Mouse (Mus musculus) c-Kit-positive CD71-positive TER-119-positive erythroid progenitor cells, embryonic 14.5 days (primary cell): ENCODE measurements around the gene Psg27.
"Not testable (repeated sequence)": the region's sequence is repeated elsewhere in the genome, so short reads cannot be mapped to it uniquely, and the experiment has no call there.

Source experiments
- DNase-seq: peaks from one replicate; pipeline ENCODE4 v3.0.0-alpha.2; 2013; ENCODE audit warnings: low spot score

The Psg27 gene

DNA sequence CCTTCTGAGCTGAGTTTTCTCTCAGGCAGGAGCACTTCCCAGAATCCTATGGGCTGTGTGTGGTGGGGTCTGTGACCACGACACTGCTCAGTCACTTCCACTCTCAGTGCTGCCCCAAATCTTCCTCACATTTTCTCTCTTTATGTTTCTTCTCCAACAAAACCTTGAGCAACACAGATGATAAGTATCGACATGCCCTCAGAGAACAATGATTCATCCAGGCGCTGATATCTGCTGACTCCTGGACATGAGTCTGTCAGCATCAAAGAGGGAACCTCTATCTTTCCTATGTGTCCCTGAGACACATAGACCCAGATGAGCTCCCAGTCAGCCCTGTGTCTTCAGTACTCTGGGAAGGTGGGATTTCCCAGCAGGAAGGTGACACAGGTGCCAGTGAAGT lies at the start of gene Psg27:
TSS of gene Psg27 (minus strand) at position 101 of the 400 bp plus-strand sequence.
- DNase-seq, result no peak

DNA sequence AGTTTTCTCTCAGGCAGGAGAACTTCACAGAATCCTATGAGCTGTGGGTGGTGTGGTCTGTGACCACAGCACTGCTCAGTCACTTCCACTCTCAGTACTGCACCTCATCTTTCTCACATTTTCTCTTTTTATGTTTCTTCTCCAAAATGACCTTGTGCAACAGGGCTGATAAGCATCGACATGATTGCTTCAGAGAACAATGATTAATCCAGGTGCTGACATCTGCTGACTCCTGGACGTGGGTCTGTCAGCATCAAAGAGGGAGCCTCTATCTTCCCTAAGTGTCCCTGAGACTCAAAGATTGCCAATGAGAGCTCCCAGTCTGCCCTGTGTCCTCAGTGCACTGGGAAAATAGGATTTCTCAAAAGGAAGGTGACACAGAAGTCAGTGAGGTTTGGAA lies 49.3 kb upstream of the Psg27 start, which contains the start of gene Psg23:
TSS of gene Psg23 (minus strand) at position 101 of the 400 bp plus-strand sequence.
- not testable (repeated sequence) for DNase-seq

DNA sequence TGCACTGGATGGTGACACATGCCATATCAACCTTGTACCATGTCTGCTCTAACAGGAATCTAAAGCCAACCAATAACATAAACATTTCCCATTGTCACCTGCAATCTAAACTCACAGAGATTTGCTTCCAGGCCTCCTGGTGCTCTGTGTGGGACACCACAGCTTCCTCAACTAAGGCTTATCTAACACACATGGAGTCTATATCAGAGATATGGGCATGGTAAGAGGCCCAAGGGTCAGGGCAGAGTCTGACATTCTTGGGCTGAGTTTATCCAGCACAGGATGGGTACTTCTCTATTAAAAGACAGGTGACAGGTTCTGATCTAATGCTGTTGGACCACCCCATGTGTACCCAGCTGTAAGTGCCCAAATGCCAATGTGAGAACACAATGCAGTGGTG lies 7.3 kb downstream of the Psg27 start:
- DNase-seq, result no peak

- DNase-seq, result not testable (repeated sequence)
These were observed 11.4 kb downstream of the Psg27 start for GRCm38 (mm10) chr7:18555751-18556150.

DNA sequence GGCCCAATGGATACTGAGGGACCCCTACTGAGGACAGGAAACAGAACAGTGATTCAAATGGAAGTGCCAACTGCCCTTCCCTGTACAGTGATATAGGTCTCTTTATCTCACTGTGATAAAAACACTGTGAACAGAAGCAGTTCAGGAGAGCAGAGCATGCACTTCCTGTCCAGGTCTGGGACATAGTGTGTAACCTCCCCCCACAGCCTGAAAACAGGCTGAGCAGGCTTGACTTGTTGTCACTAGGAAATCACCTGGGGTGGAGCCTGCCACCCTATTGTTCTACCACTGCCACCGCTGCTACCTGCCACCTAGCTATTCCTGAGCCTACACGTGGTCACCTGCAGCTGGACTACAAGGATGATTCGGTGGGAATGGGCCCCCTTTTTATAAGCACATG lies 33.7 kb downstream of the Psg27 start:
- no peak for DNase-seq

GRCm38 (mm10) chr7:18532169-18532568 lies 34.9 kb downstream of the Psg27 start, which contains the start of gene Psg25:
Gene Psg25, minus strand, starts transcription at chr7:18532269.
- no peak for DNase-seq

DNA sequence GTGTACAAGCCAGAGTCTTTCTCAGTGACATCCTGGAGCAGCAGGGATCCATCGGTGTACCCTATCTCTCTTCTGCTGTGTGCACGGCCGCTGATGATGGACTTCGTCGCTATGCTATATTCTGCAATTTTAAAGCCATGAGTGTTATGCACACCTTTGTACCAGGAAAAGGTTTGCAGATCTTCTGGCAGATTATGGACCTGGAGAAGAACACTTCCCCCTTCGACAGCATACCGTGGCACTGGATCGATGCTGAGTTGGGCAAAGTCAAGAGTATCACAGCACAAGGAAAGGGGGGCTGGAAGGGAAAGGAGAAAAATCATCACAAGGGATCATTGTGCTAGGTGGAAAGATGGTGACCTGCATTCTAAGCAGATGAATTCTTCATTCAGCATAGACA lies 42.4 kb downstream of the Psg27 start:
- DNase-seq, result no peak

GRCm38 (mm10) chr7:18512848-18513247 lies 54.3 kb downstream of the Psg27 start:
- DNase-seq, result not testable (repeated sequence)

- not testable (repeated sequence) for DNase-seq
These were observed 54.7 kb downstream of the Psg27 start for GRCm38 (mm10) chr7:18512417-18512816.

DNA sequence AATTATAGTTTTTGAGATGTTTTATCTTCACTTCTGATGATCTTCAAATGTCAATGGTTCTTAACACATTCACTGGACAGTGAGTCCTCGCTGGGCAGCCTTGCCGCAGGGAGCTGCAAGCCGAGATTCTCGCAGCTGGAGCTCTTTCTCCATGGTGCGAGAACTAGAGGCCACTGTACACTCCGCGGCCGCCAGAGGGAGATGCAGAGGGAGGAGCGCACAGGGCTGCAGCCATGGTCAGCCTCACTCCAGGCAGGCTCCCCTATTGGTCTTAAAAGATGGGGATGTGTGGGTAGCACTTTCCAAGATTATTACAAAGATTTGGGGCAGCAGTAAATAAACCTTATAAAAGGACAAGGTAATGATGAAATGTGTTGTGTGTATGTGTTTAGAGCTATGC lies 55.6 kb downstream of the Psg27 start:
- DNase-seq, result no peak
